Mouse (Mus musculus) kidney, adult 2 months (tissue): ENCODE measurements around the gene Dlgap1.

Experiments used
- CTCF ChIP-seq: fragments of 200-500 bp; conservative IDR thresholded peaks from 2 replicates; pipeline ENCODE4 v1.5.1; 2011; ENCODE audit warnings: low read depth, mild to moderate bottlenecking, control low read depth, low read length, moderate library complexity, mixed read lengths; ENCODE audit not compliant: insufficient read depth, insufficient read length
- POLR2A ChIP-seq: fragments of 200-500 bp; IDR thresholded peaks from one replicate; pipeline ENCODE4 v1.6.1; 2011; ENCODE audit warnings: low read depth, low read length, control low read depth

GRCm38 (mm10) chr17:70401909-70402308 is 433.0 kb downstream of the Dlgap1 start:
- TF ChIP-seq CTCF (no peak), POLR2A (no peak)
